Mouse (Mus musculus): ENCODE measurements around the gene Kif26a. TPM values are rescaled to one million over a fixed set of nuclear protein-coding genes. Genes with fewer than 3 reads are reported as not detected.

Kif26a gene
- total and polyA plus RNA-seq, 2 experiments from 2014 or later: 5.0 to 55.1 TPM

- DNase-seq (peak; percentile 57), ATAC-seq (no peak)
- Histone ChIP-seq H3K9ac (peak overlapping the region; percentile 64), H3K4me3 (ENCODE audit: low read depth, low read length) (peak overlapping the region; percentile 59), H3K27me3 (ENCODE audit: insufficient read depth, low read length) (peaks cover 4% of the 10 kb centered on the region), H3K36me3 (ENCODE audit: insufficient read depth) (no peaks in the 10 kb centered on the region), H3K4me1 (ENCODE audit: insufficient read depth) (0 out of 2 replicates have a peak, but pooled peaks cover 4% of the 10 kb centered on the region), H3K4me2 (ENCODE audit: low read depth) (peak overlapping the region; percentile 90), H3K27ac (ENCODE audit: low read depth, low read length) (peak overlapping the region; percentile 77), H3K9me3 (ENCODE audit: low read length) (no peaks in the 10 kb centered on the region)
- TF ChIP-seq CTCF (IDR thresholded peaks at IDR 0.05; ENCODE audit: low read depth): no peak
- 2% methylated on average over 46 of the region's 46 CpGs for WGBS
Measured at GRCm38 (mm10) chr12:112144377-112145115, 1.5 kb upstream of the Kif26a start.

GRCm38 (mm10) chr12:112145211-112145874 lies 665 bp upstream of the Kif26a start:
- peak; percentile 99 for TF ChIP-seq CTCF (IDR thresholded peaks at IDR 0.05; ENCODE audit: low read depth)
- DNase-seq (peak; percentile 93), ATAC-seq (peak; percentile 65)
- peaks cover 8% of the 10 kb centered on the region; the same call in 1 of the 2 replicates for H3K4me1 ChIP-seq (ENCODE audit: insufficient read depth)
- 1% methylated on average over 37 of the region's 37 CpGs for WGBS
- H3K27me3 ChIP-seq (ENCODE audit: insufficient read depth, low read length): peaks cover 4% of the 10 kb centered on the region
- peak overlapping the region; percentile 69 for H3K9ac ChIP-seq
- H3K27ac ChIP-seq (ENCODE audit: low read depth, low read length): peak overlapping the region; percentile 77
- H3K4me2 ChIP-seq (ENCODE audit: low read depth): peak overlapping the region; percentile 90
- H3K36me3 ChIP-seq (ENCODE audit: insufficient read depth): no peaks in the 10 kb centered on the region
- H3K4me3 ChIP-seq (ENCODE audit: low read depth, low read length): peak overlapping the region; percentile 59
- H3K9me3 ChIP-seq (ENCODE audit: low read length): no peaks in the 10 kb centered on the region

GRCm38 (mm10) chr12:112147365-112147764 lies 1.4 kb downstream of the Kif26a start:
- ATAC-seq: no peak
- Histone ChIP-seq H3K27me3 (ENCODE audit: insufficient read depth, low read length) (peaks cover 4% of the 10 kb centered on the region; the same call in 1 of the 2 replicates), H3K4me1 (ENCODE audit: insufficient read depth) (peaks cover 12% of the 10 kb centered on the region; the same call in 1 of the 2 replicates), H3K4me3 (ENCODE audit: low read depth, low read length) (peak overlapping the region; percentile 59), H3K36me3 (ENCODE audit: insufficient read depth) (no peaks in the 10 kb centered on the region), H3K9ac (peak overlapping the region; percentile 69), H3K4me2 (ENCODE audit: low read depth) (peak overlapping the region; percentile 90), H3K27ac (ENCODE audit: low read depth, low read length) (peak overlapping the region; percentile 66; the same call in 1 of the 2 replicates), H3K9me3 (ENCODE audit: low read length) (no peaks in the 10 kb centered on the region)
- DNase-seq: no peak
- TF ChIP-seq CTCF (IDR thresholded peaks at IDR 0.05; ENCODE audit: low read depth): no peak
- 21% methylated on average over 5 of the region's 5 CpGs for WGBS

GRCm38 (mm10) chr12:112150011-112150410 lies 4.0 kb downstream of the Kif26a start:
- no peak overlapping the region for H3K4me3 ChIP-seq (ENCODE audit: low read depth, low read length)
- H3K36me3 ChIP-seq (ENCODE audit: insufficient read depth): no peaks in the 10 kb centered on the region
- 49% methylated on average over 7 of the region's 7 CpGs for WGBS
- H3K27ac ChIP-seq (ENCODE audit: low read depth, low read length): no peak overlapping the region
- peaks cover 9% of the 10 kb centered on the region; the same call in 1 of the 2 replicates for H3K4me1 ChIP-seq (ENCODE audit: insufficient read depth)
- no peak overlapping the region for H3K9ac ChIP-seq
- ATAC-seq (no peak), DNase-seq (no peak)
- H3K9me3 ChIP-seq (ENCODE audit: low read length): no peaks in the 10 kb centered on the region
- peak overlapping the region; percentile 90 for H3K4me2 ChIP-seq (ENCODE audit: low read depth)
- peaks cover under 1% of the 10 kb centered on the region; the same call in 1 of the 2 replicates for H3K27me3 ChIP-seq (ENCODE audit: insufficient read depth, low read length)
- TF ChIP-seq CTCF (IDR thresholded peaks at IDR 0.05; ENCODE audit: low read depth): no peak

- Histone ChIP-seq H3K4me2 (ENCODE audit: low read depth) (no peak overlapping the region), H3K27me3 (ENCODE audit: insufficient read depth, low read length) (no peaks in the 10 kb centered on the region), H3K4me3 (ENCODE audit: low read depth, low read length) (no peak overlapping the region), H3K36me3 (ENCODE audit: insufficient read depth) (no peaks in the 10 kb centered on the region), H3K9ac (no peak overlapping the region), H3K9me3 (ENCODE audit: low read length) (no peaks in the 10 kb centered on the region), H3K27ac (ENCODE audit: low read depth, low read length) (no peak overlapping the region), H3K4me1 (ENCODE audit: insufficient read depth) (peaks cover 14% of the 10 kb centered on the region)
- WGBS: 49% methylated on average over 12 of the region's 12 CpGs
- no peak for TF ChIP-seq CTCF (IDR thresholded peaks at IDR 0.05; ENCODE audit: low read depth)
- DNase-seq (no peak), ATAC-seq (no peak)
Measured at GRCm38 (mm10) chr12:112151244-112151979, 5.4 kb downstream of the Kif26a start.

- H3K36me3 ChIP-seq (ENCODE audit: insufficient read depth): no peaks in the 10 kb centered on the region
- 51% methylated on average over 6 of the region's 6 CpGs for WGBS
- no peaks in the 10 kb centered on the region for H3K27me3 ChIP-seq (ENCODE audit: insufficient read depth, low read length)
- H3K9me3 ChIP-seq (ENCODE audit: low read length): no peaks in the 10 kb centered on the region
- ATAC-seq (no peak), DNase-seq (no peak)
- no peak overlapping the region for H3K9ac ChIP-seq
- no peak for TF ChIP-seq CTCF (IDR thresholded peaks at IDR 0.05; ENCODE audit: low read depth)
- H3K4me1 ChIP-seq (ENCODE audit: insufficient read depth): peaks cover 14% of the 10 kb centered on the region
- H3K4me2 ChIP-seq (ENCODE audit: low read depth): no peak overlapping the region
- no peak overlapping the region for H3K4me3 ChIP-seq (ENCODE audit: low read depth, low read length)
- H3K27ac ChIP-seq (ENCODE audit: low read depth, low read length): no peak overlapping the region
Measured at GRCm38 (mm10) chr12:112151980-112152362, 6.0 kb downstream of the Kif26a start.

All from forebrain, postnatal 0 days (tissue).